Mouse (Mus musculus): Measurements from ENCODE around the gene Wdr43.
"Not testable (repeated sequence)": the region's sequence is repeated elsewhere in the genome, so short reads cannot be mapped to it uniquely, and the experiment has no call there.

Gene Wdr43

DNA sequence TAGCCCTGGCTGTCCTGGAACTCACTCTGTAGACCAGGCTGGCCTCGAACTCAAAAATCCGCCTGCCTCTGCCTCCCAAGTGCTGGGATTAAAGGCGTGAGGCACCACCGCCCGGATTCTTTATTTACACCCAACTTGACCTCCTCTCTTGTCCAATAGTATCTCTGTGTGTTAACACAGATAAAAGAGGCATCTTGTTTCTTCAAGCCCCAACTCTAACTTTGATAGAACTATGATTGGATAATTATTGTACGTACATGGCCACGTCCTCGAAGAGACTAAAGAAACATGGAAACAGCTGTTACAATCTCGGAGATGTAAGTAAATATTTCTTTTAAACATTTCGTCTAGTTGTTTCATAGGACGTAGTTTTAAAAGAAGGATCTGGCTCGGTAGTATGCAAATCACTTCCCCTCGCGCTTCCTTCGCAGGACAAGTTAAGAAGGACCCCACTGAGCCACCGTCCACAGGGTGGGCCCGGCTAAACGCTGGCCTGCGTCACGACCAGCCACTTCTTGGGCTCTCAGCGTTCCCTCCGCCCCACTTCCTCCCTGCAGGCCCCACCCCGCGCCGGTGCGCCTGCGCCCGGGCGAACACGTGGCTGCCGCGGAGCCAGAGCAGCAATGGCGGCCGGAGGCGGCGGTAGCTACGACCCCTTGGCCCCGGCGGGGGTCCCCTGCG is at the start of gene Wdr43:
Gene Wdr43 (plus strand): TSS at position 258 of the 681 bp plus-strand sequence.
- peak; percentile 86 for DNase-seq (ENCODE audit: extremely low spot score, low read depth, low spot score)

DNA sequence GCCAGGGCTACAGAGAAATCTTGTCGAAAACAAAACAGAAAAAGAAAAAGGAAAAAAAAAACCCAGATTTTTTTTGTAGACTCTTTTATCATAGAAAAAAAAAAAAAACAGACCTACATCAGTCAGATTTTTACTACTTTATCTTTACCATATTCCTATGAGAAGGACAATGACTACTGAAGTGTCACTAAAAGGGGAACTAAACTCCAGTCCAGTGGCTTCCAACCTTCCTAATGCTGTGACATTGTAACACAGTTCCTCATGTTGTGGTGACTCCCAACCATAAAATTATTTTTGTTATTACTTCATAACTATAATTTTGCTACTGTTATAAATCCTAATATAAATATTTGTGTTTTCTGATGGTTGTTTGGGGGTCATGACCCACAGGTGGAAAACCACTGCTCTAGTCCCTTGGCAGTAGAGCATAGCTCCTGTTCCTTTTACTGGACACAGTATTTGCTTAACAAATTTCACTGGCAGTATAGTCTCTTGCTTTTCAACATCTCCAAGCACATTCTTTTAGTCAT is 36.5 kb upstream of the Wdr43 start:
- DNase-seq (ENCODE audit: extremely low spot score, low read depth, low spot score) = no peak

- DNase-seq (ENCODE audit: extremely low spot score, low read depth, low spot score) = no peak
Measured at GRCm38 (mm10) chr17:71597881-71598658, 17.6 kb upstream of the Wdr43 start.

DNA sequence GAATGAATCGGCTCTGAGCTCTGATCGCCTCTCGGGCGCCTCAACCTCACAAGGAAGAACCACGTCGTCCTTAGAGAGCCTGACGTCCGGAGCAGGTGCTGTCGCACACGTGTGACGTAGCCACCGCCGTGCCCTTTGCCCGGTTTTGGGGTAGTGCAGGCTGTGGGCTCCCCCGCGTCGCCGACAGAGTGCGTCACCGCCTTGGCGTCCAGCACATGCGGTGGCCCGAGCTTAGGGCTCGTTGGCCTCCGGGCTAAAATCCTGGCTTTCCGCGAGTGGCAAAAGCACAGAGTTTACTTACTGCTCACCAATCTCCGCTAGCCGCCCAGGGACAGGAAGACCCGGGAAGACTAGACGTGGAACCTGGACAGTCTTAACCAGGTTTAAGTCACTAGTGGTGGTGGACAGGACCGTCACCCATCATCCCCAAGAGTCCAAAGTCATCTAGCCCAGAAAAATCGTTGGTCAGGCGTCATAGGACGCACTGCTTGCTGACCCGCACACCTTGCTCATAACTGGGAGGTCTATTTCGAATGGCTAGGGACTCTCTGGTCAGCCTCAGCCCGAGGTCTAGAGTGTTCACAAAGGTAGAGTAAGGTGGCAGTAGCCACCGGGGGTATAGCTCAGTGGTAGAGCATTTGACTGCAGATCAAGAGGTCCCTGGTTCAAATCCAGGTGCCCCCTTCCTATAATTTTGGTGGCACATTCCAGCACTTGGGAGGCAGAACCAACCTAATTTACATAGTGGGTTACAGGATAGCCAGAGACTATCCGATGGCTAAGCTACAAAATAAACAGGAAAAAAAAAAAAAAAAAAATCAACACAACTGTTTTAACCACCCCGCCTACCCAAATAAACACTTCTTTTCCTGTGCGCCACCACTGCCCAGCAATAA is 16.8 kb upstream of the Wdr43 start:
- DNase-seq (ENCODE audit: extremely low spot score, low read depth, low spot score) = peak; percentile 72

DNA sequence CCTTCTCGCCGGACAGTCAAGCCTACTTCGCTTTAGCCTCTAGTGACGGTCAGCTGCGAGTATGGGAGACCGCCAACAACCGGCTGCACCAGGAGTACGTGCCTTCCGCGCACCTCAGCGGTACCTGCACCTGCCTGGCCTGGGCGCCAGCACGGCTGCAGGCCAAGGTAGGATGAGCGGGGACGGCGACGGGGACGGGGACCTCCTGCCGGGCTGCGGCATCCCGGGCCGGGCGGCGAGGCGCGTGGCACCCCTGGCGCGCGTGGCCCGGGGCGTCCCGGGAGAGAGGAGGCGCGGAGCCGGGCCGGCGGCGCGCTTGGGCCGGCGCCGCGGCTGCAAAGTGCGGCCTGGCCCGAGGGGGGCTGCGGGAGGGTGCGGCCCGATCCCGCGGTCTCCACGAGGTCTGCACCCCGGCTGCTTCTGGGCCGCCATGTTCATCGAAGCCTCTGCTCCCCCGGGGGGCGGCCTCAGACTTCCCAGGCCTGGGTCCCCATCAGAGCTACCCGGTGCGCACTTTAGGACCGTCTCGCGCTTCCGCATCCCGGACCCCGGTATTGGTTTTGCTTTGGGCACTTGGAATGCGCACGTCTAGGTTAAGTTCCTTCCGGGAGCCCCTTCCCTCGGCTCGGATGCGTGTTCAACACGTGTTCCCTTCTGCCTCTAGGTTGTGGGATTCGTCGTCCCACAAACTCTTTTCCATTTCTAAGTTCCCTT is 781 bp downstream of the Wdr43 start:
- DNase-seq (ENCODE audit: extremely low spot score, low read depth, low spot score) = no peak

DNA sequence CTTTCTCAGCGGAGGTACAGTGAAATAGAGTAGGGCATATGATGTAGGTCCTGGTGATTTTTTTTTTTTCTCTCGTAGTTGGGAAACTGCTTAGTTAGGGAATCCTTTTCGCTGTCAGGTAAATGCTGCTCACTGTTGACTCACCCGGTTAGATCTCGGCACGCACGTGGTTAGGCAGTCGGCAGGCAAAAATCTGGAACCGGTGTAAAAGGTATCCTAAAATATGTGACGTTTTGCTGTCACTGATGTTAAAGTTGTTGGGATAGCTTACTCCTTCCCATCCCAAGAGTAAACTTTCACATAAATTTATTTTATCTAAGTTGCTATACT is 1.3 kb downstream of the Wdr43 start:
- DNase-seq (ENCODE audit: extremely low spot score, low read depth, low spot score) = no peak

- no peak for DNase-seq (ENCODE audit: extremely low spot score, low read depth, low spot score)
Measured at GRCm38 (mm10) chr17:71617974-71618373, 2.3 kb downstream of the Wdr43 start.

DNA sequence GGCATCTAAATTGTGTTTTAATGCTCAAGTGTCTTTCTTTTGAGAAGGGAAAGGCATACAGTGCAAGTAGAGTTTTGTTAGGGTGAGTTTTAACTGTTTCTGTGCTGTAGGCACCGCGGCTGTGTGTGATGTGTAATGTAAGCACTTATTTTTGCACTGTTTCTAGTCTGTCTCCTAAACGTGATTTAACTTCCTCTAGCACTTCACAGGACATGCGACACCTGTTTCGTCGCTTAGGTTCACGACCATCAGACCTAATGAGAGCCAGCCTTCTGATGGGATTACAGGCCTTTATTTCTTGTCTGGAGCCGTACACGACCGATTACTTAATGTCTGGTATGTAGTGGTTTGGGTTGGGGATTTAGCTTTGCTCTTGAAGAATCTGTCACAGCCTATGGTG is 16.1 kb downstream of the Wdr43 start:
- no peak for DNase-seq (ENCODE audit: extremely low spot score, low read depth, low spot score)

- DNase-seq (ENCODE audit: extremely low spot score, low read depth, low spot score) = no peak
Measured at GRCm38 (mm10) chr17:71633350-71633749, 17.7 kb downstream of the Wdr43 start.

- no peak for DNase-seq (ENCODE audit: extremely low spot score, low read depth, low spot score)
Measured at GRCm38 (mm10) chr17:71636786-71637185, 21.1 kb downstream of the Wdr43 start.

GRCm38 (mm10) chr17:71637750-71638265 is 22.1 kb downstream of the Wdr43 start:
- no peak for DNase-seq (ENCODE audit: extremely low spot score, low read depth, low spot score)

- not testable (repeated sequence) for DNase-seq (ENCODE audit: extremely low spot score, low read depth, low spot score)
Measured at GRCm38 (mm10) chr17:71639056-71639455, 23.4 kb downstream of the Wdr43 start.

- DNase-seq (ENCODE audit: extremely low spot score, low read depth, low spot score) = no peak
Measured at GRCm38 (mm10) chr17:71640421-71641085, 24.9 kb downstream of the Wdr43 start.

- no peak for DNase-seq (ENCODE audit: extremely low spot score, low read depth, low spot score)
Measured at GRCm38 (mm10) chr17:71642190-71642589, 26.5 kb downstream of the Wdr43 start.

DNA sequence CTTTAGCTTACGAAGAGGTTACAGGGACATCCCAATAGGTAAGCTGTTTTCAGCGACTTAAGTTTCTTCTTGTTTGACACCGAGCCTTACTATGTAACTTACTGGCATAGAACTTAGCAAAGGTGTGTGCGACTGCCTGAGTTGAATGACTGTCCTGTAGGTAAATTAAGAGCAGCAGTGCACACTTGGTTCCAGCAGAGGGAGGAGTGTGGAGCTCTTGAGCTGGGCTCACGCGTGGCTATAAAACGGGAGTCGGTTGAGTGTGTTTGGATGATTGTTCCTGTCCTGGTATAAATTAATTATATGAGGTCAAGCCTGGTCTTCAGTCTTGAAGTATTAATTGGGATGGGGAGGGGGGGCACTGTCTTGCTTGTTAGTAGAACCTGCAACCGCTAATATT is 34.3 kb downstream of the Wdr43 start:
- DNase-seq (ENCODE audit: extremely low spot score, low read depth, low spot score) = no peak

GRCm38 (mm10) chr17:71652495-71652894 is 36.8 kb downstream of the Wdr43 start:
- no peak for DNase-seq (ENCODE audit: extremely low spot score, low read depth, low spot score)

DNA sequence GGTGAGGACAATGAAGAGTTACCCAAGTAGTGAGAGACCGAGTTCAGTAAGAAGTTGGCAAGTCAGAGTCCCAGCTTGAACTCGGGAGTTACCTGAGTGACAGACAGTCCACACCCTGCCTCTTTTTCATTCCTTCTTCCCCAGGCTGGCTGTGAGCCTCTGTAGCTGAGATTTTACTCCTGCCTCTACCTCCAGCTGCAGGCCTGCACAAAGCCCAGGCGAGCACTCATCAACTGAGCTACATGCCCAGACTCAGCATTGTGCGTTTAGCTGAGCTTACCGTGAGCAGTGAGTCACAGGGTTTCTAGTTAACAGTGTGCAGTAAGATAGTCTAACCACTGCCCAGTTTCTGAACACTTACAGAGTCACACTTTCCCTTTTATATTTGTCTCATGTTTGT is 37.2 kb downstream of the Wdr43 start:
- DNase-seq (ENCODE audit: extremely low spot score, low read depth, low spot score) = no peak

GRCm38 (mm10) chr17:71657521-71657920 is 41.8 kb downstream of the Wdr43 start:
- no peak for DNase-seq (ENCODE audit: extremely low spot score, low read depth, low spot score)

GRCm38 (mm10) chr17:71658666-71659065 is 43.0 kb downstream of the Wdr43 start:
- no peak for DNase-seq (ENCODE audit: extremely low spot score, low read depth, low spot score)

DNA sequence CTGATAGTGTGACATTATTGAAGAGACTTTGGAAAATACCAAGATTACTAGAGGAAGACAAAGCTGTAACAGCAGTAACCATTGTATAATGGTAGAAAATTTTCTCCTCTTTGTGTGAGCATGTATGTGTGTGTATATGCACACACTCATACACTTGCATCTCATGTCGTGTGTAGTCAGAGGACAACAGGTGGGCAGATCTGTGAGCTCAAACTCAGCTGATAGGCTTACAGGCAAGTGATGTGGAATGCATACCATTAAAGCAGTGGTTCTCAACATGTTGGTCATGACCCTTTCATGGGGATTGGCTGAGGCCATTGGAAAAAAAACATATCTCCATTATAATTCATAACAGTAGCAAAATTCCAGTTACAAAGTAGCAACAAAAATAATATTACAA is 44.7 kb downstream of the Wdr43 start:
- DNase-seq (ENCODE audit: extremely low spot score, low read depth, low spot score) = no peak
